Mouse (Mus musculus): ENCODE data around the gene Fam43b. TPM values are rescaled to one million over a fixed set of nuclear protein-coding genes. Genes with fewer than 3 reads are reported as not detected.

The Fam43b gene
- polyA plus RNA-seq, 1 experiment from 2014 or later: 0.18 TPM

- H3K9me3 ChIP-seq: no peaks in the 10 kb centered on the region
- H3K4me3 ChIP-seq: no peak overlapping the region
- no peak overlapping the region for H3K4me2 ChIP-seq
- no peak overlapping the region for H3K9ac ChIP-seq
- ATAC-seq (ENCODE audit: insufficient number of reproducible peaks, insufficient read depth, low FRiP score, low TSS enrichment, low read depth): no peak
- H3K27ac ChIP-seq: no peak overlapping the region
- no peaks in the 10 kb centered on the region for H3K36me3 ChIP-seq
- 45% methylated on average over 4 of the region's 4 CpGs for WGBS
- H3K4me1 ChIP-seq: no peaks in the 10 kb centered on the region
- H3K27me3 ChIP-seq: peaks cover 12% of the 10 kb centered on the region
Measured at GRCm38 (mm10) chr4:138383789-138384188, 12.5 kb downstream of the Fam43b start.

DNA sequence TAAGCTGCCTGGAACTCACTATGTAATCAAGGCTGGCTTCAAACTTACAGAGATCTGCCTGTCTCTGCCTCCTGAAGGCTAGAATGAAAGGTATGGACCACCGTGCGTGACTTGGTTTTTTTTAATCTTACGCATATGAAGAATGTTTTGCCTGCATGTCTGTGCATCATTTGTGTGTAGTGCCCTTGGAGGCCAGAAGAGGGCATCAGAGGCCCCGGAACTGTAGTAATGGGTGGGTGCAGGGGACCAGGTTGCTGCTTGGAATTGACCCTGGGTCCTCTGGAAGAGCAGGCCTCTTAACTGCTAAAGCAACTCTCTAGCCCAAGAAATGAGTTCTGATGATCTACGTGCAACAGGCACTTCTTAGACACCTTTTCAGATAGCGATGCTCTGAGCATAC, 13.9 kb downstream of the Fam43b start:
- no peak for ATAC-seq (ENCODE audit: insufficient number of reproducible peaks, insufficient read depth, low FRiP score, low TSS enrichment, low read depth)

GRCm38 (mm10) chr4:138380132-138380689, 16.1 kb downstream of the Fam43b start:
- H3K4me1 ChIP-seq: no peaks in the 10 kb centered on the region
- H3K36me3 ChIP-seq: no peaks in the 10 kb centered on the region
- no peaks in the 10 kb centered on the region for H3K9me3 ChIP-seq
- H3K4me2 ChIP-seq: no peak overlapping the region
- ATAC-seq (ENCODE audit: insufficient number of reproducible peaks, insufficient read depth, low FRiP score, low TSS enrichment, low read depth): no peak
- peaks cover 12% of the 10 kb centered on the region for H3K27me3 ChIP-seq
- no peak overlapping the region for H3K4me3 ChIP-seq
- H3K9ac ChIP-seq: no peak overlapping the region
- H3K27ac ChIP-seq: no peak overlapping the region
- 47% methylated on average over 10 of the region's 10 CpGs for WGBS

More for the DNA sequence above, 13.9 kb downstream of the Fam43b start:
- H3K4me2 ChIP-seq: no peak overlapping the region
- H3K27ac ChIP-seq: no peak overlapping the region
- no peaks in the 10 kb centered on the region for H3K9me3 ChIP-seq
- peaks cover 12% of the 10 kb centered on the region for H3K27me3 ChIP-seq
- H3K4me3 ChIP-seq: no peak overlapping the region
- H3K4me1 ChIP-seq: no peaks in the 10 kb centered on the region
- no peak overlapping the region for H3K9ac ChIP-seq
- WGBS: 74% methylated on average over 6 of the region's 6 CpGs
- no peaks in the 10 kb centered on the region for H3K36me3 ChIP-seq

DNA sequence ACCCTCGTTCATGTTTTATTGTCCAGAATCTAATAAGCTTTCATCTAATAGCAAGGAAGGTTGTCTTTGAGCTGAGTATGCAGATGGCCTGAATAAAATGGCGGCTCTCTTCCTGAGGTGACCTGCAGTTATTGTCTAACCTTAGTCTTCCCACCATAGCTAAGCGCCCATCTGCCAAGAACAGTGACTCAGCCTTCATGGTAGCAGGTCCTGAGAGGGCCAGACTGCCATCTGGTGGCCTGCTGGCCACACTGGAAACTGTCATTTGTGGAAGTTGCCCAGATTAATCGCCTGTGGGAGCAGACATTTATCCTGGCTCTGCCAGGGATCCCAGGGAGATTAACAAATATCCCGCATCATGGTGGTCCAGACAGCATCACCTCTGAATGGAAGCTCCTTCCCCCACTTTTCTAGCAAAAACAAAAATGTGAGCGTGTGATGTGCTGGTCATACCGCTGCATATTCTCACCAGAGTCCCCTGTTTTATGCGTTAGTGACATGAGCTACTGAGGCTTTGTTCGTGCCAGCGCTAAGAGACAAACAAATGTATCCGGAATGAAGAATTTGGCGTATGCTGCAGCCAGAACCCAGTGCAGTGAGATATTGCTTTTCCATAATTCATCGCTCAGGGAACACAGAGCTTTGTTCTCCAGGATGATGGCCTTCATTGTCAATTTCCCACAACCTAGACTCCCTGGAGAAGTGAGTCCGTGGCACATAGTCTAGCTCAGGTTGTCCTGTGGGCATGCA, 17.1 kb downstream of the Fam43b start:
- ATAC-seq (ENCODE audit: insufficient number of reproducible peaks, insufficient read depth, low FRiP score, low TSS enrichment, low read depth): no peak
- Histone ChIP-seq H3K4me1 (no peaks in the 10 kb centered on the region), H3K27ac (no peak overlapping the region), H3K4me2 (no peak overlapping the region), H3K4me3 (no peak overlapping the region), H3K9me3 (no peaks in the 10 kb centered on the region), H3K36me3 (no peaks in the 10 kb centered on the region), H3K9ac (no peak overlapping the region), H3K27me3 (peaks cover 11% of the 10 kb centered on the region)
- WGBS: 62% methylated on average over 14 of the region's 14 CpGs

GRCm38 (mm10) chr4:138377526-138377925, 18.8 kb downstream of the Fam43b start:
- Histone ChIP-seq H3K4me3 (no peak overlapping the region), H3K4me1 (no peaks in the 10 kb centered on the region), H3K36me3 (no peaks in the 10 kb centered on the region), H3K27ac (no peak overlapping the region), H3K9me3 (no peaks in the 10 kb centered on the region), H3K4me2 (no peak overlapping the region), H3K27me3 (peaks cover 9% of the 10 kb centered on the region), H3K9ac (no peak overlapping the region)
- 44% methylated on average over 6 of the region's 6 CpGs for WGBS
- no peak for ATAC-seq (ENCODE audit: insufficient number of reproducible peaks, insufficient read depth, low FRiP score, low TSS enrichment, low read depth)

GRCm38 (mm10) chr4:138375117-138375516, 21.2 kb downstream of the Fam43b start:
- no peaks in the 10 kb centered on the region for H3K9me3 ChIP-seq
- no peak for ATAC-seq (ENCODE audit: insufficient number of reproducible peaks, insufficient read depth, low FRiP score, low TSS enrichment, low read depth)
- no peak overlapping the region for H3K27ac ChIP-seq
- H3K4me1 ChIP-seq: no peaks in the 10 kb centered on the region
- 75% methylated on average over 3 of the region's 3 CpGs for WGBS
- no peak overlapping the region for H3K9ac ChIP-seq
- H3K36me3 ChIP-seq: no peaks in the 10 kb centered on the region
- peaks cover 3% of the 10 kb centered on the region; the same call in 1 of the 2 replicates for H3K27me3 ChIP-seq
- H3K4me2 ChIP-seq: no peak overlapping the region
- no peak overlapping the region for H3K4me3 ChIP-seq

GRCm38 (mm10) chr4:138370996-138371516, 25.3 kb downstream of the Fam43b start:
- no peak overlapping the region for H3K27ac ChIP-seq
- H3K4me2 ChIP-seq: no peak overlapping the region
- ATAC-seq (ENCODE audit: insufficient number of reproducible peaks, insufficient read depth, low FRiP score, low TSS enrichment, low read depth): no peak
- no peaks in the 10 kb centered on the region for H3K36me3 ChIP-seq
- peaks cover 35% of the 10 kb centered on the region for H3K27me3 ChIP-seq
- peaks cover 13% of the 10 kb centered on the region for H3K4me1 ChIP-seq
- H3K9me3 ChIP-seq: no peaks in the 10 kb centered on the region
- no peak overlapping the region for H3K4me3 ChIP-seq
- no peak overlapping the region for H3K9ac ChIP-seq
- WGBS: 79% methylated on average over 5 of the region's 5 CpGs

GRCm38 (mm10) chr4:138368498-138369260, 27.6 kb downstream of the Fam43b start:
- peak overlapping the region; percentile 59 for H3K4me2 ChIP-seq
- peaks cover 35% of the 10 kb centered on the region for H3K27me3 ChIP-seq
- no peak overlapping the region for H3K4me3 ChIP-seq
- no peak overlapping the region for H3K27ac ChIP-seq
- 73% methylated on average over 12 of the region's 12 CpGs for WGBS
- peaks cover 13% of the 10 kb centered on the region for H3K4me1 ChIP-seq
- no peak for ATAC-seq (ENCODE audit: insufficient number of reproducible peaks, insufficient read depth, low FRiP score, low TSS enrichment, low read depth)
- no peak overlapping the region for H3K9ac ChIP-seq
- H3K36me3 ChIP-seq: no peaks in the 10 kb centered on the region
- H3K9me3 ChIP-seq: no peaks in the 10 kb centered on the region

DNA sequence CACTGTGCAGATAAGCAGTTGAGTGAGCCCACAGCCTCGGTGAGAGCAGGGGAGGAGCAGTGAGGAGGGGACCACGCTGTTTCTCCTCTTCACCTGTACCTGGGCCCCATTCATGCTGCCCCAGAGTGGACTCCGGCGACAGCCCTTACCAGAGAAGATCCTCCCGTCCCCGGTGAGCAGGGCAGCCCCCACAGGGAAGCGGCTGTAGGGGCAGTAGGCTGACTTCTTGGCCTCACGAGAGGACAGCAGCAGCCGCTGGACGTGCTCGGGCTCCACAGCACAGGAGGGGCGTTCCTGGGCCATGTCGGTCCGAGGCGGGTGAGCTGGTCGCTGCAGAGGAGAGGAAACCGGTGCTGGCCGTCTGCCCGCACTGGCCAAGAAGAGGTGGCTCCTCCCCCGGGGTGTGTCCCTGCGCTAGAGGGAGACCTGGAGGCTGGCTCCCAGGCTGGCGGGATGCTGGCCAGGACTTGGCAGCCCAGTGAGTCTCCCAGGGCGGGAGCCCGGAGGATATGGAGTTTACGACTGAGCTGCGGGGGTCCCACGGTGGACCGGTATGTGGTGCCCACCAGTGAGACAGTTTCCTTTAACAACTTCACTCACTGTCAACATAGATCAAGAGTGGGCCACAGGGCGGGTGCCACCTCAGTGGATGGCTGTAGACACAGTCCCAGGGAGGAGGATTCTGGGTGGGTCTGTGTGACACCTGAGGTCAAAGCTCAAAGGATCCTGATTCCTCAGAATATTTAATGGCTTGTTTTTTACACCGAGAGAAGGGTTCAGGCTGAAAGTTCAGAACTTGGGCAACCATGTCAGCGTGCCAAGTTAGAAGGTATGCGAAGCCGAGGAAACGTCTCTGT, 28.5 kb downstream of the Fam43b start, which contains the start of gene Cda:
Gene Cda (minus strand): TSS at position 352 of the 857 bp plus-strand sequence.
- Histone ChIP-seq H3K9me3 (no peaks in the 10 kb centered on the region), H3K27me3 (peaks cover 37% of the 10 kb centered on the region), H3K4me2 (peak within 1 kb of the TSS; percentile 59), H3K27ac (no peak within 1 kb of the TSS), H3K4me3 (peak within 1 kb of the TSS; percentile 31), H3K9ac (peak within 1 kb of the TSS; percentile 54), H3K4me1 (peaks cover 13% of the 10 kb centered on the region), H3K36me3 (no peaks in the 10 kb centered on the region)
- ATAC-seq (ENCODE audit: insufficient number of reproducible peaks, insufficient read depth, low FRiP score, low TSS enrichment, low read depth): no peak; the same call in 1 of the 2 replicates
- 7% methylated on average over 34 of the region's 34 CpGs for WGBS

GRCm38 (mm10) chr4:138366561-138366960, 29.8 kb downstream of the Fam43b start:
- peaks cover 46% of the 10 kb centered on the region for H3K27me3 ChIP-seq
- WGBS: 82% methylated on average over 2 of the region's 2 CpGs
- H3K4me2 ChIP-seq: no peak overlapping the region
- ATAC-seq (ENCODE audit: insufficient number of reproducible peaks, insufficient read depth, low FRiP score, low TSS enrichment, low read depth): no peak
- H3K36me3 ChIP-seq: no peaks in the 10 kb centered on the region
- H3K4me3 ChIP-seq: no peak overlapping the region
- no peaks in the 10 kb centered on the region for H3K9me3 ChIP-seq
- no peak overlapping the region for H3K27ac ChIP-seq
- peaks cover 13% of the 10 kb centered on the region for H3K4me1 ChIP-seq
- H3K9ac ChIP-seq: no peak overlapping the region

- Histone ChIP-seq H3K4me3 (no peak overlapping the region), H3K9me3 (no peaks in the 10 kb centered on the region), H3K4me2 (no peak overlapping the region), H3K9ac (no peak overlapping the region), H3K36me3 (no peaks in the 10 kb centered on the region), H3K27ac (no peak overlapping the region), H3K27me3 (peaks cover 49% of the 10 kb centered on the region), H3K4me1 (peaks cover 11% of the 10 kb centered on the region)
- WGBS: 57% methylated on average over 5 of the region's 5 CpGs
- ATAC-seq (ENCODE audit: insufficient number of reproducible peaks, insufficient read depth, low FRiP score, low TSS enrichment, low read depth): no peak
Measured at GRCm38 (mm10) chr4:138363511-138363910, 32.8 kb downstream of the Fam43b start.
